Mouse (Mus musculus) skeletal muscle tissue, adult 2 months (tissue): Measurements from ENCODE around the gene Triobp.
A peak's percentile ranks its signal among the peaks of the same experiment; 100 is the strongest.

Experiments
- DNase-seq: peaks from one replicate; pipeline ENCODE4 v3.0.0-alpha.2; 2012; ENCODE audit warnings: low read depth, low spot score

Gene Triobp

DNA sequence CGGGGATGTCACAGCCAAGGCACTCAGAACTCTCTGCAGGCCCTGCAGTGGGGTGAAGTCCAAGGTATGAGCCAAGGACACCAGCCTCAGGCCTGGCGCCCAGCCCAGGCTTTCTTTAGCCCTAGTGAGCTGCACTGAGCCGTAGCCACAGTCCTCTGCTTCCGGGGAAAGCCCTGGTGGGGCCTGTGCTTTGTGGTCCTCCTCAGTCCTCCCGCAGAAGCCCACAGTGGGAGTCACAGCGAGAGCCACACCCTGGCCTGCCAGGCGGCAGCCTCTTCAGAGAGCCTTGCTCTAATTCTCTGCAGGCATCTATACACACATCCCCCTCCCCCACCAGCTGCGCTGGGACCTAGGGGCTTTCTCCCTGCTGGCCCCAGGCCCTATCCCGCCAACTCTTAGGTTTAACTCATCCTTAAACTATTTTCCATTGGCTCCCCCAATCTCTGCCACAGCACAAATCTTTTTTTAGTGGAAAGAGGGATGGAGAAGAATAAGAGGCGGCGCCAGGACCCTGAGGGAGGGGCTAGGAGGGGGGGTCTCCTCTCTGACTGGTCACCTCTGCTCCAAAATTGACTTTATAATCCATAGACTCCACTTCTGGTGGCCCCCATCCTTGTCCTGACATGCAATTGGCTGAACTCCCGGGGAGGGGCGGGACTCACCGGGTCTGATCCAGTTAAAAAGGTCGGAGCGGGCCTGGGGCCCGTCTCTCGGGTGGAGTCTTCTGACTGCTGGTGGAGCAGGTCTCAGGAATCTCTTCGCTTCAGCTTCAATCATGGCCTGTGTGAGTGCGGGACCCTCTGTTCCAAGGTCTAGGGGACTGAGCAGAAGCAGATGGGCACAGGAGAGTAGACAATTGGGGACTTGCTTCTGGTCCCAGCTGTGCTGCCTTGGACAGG lies 21.3 kb upstream of the Triobp start, which contains the start of gene Lgals1:
Gene Lgals1, plus strand, starts transcription at position 705 of the 899 bp plus-strand sequence.
- peak; percentile 96 for DNase-seq

DNA sequence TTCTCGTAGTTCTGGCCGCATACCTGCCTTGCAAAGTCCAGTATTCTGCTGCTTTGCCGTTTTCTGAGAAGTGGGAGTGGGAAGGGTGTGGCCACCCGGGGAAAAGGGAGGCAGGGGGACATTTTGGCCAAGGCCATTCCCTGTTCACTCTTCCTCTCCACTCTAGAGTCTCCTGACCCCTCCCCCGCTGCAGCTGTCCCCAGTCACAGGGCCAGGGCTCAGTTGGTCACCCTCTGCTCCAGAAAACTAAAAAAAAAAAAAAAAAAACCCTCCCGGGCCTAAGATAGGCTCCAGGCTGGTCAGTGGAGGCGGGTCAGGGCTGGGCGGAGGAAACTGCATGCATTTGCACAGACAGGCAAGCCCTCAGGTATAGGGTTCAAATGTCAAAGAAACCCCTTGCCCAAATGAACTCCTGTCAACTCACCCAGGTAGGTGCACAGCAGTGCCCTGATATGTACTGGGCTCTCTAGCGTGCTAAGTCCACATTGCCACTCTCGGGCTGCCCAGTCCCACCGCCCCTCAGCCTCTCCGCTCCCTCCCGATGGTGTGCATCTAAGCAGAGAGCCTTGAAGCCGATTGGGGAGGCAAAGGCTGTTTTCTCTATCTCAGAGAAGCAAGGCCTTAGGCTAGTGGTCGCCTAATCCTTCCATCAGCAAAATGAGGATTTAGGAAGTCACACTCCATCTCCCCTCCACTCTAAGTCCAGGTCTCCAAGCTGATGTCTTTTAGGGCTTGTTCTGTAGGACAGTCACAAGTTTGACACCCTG lies 20.3 kb upstream of the Triobp start:
- peak; percentile 68 for DNase-seq

DNA sequence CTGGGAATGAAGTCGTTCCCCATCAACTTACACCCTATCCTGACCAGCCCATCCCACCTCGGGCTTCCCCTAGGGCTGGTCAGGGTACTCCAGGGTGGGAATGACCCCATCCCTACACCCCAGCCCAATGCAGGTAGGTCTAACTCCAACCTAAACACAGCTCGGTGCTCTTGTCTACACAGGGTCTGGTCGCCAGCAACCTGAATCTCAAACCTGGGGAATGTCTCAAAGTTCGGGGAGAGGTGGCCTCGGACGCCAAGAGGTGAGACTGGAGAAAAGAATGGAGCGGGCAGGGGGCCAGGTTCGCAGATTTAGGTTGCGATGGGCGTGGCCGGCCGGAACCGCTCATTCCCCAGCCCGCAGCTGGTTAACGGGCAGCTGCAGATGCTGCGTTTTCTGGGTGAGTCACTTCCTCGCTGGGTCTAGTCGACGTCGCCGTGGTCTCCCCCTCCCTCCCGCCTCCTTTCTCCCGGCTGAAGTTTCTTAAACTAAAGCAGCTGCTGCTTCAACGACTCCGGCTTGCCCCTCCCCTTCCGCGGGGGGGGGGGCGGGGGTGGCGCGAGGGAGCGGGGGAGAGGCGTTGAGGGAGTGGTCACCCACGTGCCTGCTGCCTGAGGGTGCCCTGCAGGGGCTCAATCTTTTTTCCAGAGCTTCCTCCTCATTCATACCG lies 19.6 kb upstream of the Triobp start:
- DNase-seq: peak; percentile 90

DNA sequence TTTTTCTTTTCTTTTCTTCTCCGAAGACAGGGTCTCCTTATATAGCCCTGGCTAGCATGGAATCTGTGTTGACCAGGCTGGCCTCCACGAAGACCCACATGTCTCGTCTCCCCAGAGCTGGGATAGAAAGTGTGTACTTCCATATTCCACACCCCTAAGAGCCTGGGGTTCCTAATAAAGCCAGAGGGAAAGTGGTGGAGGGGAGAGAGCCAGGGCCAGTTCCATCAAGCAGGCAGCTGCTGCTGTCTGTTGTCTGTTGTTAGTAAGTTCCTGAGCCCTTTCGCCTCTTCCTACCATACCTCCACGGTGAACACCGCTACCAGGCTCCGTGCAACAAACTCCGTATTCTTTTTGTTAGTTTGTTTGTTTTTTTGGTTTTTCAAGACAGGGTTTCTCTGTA lies 19.0 kb upstream of the Triobp start:
- DNase-seq: no peak

DNA sequence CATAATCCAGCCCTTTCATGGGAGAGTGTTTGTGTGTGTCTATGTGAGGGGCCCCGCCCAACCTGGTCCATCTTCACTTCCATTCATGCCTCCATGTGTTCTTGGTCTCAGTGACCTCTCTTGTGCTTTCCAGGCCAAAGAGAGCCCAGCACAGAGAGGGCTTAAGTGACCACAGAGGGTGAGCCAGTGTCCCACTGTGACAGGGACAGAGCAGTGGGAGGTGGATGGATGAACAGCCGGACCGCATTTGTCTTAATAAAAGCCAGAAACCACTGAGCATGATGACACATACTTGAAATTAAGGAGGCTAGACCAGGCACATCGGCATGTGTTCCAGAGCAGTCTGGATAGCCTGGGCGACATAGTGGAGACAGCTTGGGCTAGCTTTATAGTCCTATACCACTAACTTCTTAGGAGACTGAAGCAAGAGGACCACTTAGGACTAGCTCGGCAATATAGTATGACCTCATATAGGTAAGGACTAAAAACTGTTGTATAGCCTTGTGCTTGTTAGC lies 17.3 kb upstream of the Triobp start:
- no peak for DNase-seq

DNA sequence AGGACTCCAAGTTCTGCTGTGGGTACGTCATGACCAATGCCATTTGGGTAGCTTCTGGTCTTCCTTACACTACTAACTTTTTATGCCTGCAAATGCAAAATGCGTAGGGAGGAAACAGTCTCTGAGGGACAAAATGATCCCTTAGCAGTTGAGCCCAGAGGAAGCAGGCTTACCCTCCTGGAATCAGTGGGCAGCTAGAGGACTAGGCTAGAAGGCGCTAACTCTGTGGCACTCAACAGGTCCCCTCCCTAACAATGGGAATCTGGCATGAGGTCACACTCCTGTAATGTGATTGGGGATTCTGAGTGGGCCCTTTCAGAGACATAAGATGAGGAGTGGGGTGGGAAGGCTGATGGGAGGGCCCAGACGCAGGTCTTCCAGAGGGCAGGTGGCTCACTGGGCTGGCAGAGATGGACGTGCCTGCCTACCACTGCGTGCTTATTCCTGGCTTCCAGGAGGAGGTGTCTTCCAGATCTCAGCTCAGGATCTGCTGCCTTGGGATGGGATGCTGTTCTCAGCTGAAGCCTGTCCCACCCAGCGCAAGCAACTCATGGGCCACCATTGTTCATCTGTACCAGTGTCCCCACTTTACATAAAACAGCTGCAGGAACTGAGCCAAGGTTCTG lies 16.6 kb upstream of the Triobp start:
- DNase-seq: no peak

DNA sequence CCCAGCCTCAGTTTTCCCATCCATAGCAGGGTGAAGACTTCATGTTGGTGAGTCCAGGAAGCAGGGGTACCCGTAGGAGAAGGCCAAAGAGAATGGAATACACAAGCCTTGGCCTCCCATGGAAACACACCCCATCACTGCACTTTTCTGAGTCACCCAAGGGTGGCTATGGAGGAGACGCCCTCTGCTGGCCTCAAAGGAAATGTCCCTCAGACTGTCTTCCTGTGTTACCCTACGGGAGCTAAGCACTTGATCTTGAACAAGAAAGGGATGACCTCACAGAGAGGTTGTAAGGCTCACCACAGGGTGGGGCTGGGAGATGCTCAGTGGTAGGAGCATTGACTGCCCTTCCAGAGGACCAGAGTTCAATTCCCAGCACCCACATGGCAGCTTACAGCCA lies 15.9 kb upstream of the Triobp start:
- peak; percentile 71 for DNase-seq

DNA sequence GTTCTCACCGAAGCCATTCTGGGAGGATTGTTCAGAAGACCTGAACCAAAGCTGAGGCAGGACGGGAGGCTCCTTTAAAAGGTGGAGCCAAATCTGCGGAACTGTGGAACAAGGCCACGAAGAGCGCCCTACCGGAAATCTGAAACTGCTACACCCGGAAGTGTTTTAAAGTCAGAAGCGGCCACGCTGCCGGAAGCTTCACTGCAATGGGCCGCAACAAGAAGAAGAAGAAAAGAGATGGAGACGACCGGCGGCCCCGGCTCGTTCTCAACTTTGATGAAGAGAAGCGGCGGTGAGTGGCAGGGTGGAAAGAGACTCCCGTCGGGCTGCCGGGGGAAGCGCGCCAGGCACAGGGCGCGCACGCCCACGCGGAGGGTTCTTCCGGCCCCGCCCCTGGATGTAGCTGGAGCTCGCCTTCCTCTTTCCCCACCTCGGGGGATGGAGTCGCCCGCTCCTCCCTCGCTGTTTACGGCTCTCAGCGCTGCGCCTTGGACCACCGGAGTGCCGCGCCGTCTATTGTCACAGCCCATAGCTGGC lies 12.7 kb upstream of the Triobp start, which contains the start of gene Nol12:
Gene Nol12, plus strand, starts transcription at position 150 of the 537 bp plus-strand sequence.
- peak; percentile 77 for DNase-seq

DNA sequence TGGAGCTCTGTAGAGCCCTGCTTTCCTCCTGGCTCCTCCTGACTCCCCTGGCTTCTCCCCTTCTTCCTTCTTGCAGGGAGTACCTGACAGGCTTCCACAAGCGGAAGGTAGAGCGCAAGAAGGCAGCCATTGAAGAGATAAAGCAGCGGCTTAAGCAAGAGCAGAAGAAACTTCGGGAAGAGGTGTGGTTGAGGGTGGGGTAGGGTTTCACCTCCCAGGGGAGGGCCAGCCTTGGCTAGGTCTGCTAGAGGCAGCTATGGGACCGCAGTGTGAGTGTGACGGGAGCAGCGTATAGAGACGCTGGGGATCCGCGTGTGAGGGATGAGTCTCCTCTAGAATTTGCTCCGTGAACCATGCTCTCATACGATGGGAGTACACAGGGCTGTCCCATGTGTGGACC lies 11.1 kb upstream of the Triobp start:
- DNase-seq: no peak

DNA sequence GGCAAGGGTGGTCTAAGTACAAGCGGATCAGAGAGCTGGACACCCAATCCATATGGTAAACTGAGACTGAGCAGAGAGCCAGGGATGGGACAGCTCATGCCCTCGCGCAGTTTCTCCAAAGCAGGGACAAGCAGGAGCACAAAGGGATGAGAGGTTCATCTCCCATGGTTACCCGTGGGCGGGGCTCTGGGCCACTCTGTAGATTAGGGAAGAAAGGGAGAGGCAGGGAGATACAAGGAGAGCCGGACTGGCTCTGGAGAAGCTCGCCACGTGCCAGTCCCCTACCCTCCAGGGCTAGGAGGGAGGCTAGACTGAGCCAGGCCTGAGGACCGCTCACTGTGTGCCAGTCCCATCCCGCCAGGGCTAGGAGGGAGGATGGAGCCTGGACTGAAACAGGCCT lies 10.2 kb upstream of the Triobp start:
- no peak for DNase-seq

DNA sequence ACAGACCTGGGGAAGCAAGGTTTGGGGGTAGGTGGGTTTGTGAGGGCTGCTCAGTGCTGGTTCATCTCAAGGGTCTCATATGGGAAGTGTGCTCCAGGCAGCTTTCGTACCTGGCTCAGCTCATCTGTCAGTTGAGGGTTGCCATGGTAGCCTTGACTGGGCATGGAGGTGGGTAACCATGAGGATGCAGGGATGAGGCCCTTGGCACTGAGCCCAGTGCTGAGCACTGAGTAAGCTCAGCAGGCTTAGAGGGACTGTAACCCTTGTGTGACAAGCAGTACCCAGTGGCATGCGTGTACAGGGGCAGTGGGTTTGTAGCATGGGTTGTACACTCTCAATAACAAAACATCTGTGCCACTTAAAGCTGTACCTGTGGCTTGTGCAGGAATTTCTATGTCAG lies 9.6 kb upstream of the Triobp start:
- no peak for DNase-seq

DNA sequence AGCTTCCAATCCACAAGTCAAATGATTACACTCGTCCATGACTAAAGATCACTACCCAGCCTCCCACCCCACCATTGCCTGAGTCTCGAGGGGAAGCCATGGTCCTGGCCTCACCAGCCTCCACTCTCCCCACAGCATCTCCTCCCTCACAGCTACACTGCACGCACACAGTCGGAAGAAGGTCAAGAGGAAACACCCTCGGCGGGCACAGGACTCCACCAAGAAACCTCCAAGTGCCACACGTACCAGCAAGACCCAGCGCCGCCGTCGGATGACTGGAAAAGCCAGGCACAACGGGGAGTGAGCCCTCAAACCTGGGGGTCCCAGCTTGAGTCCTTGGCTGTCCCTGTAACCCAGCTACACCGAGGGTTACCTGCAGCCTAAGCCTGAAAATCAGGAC lies 7.2 kb upstream of the Triobp start:
- no peak for DNase-seq

DNA sequence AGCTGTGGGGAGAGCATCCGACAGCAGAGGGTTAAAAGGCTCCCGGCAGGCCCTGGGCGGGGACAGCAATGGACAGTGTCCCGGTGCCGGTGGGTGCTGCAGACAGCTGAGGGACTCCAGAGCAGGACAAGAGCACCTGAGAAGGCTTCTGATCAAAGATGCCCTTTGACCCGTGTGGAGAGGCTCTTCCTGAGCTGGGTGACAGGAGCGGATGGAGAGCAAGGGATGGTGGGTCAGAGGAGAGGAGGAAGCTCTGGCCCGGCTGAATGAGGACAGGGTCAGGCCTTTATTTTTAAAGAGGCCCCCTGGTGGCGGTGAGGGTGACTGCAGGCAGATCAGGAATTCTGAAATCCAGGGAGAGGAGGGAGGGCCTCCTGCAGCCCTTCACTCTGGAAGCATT lies 4.9 kb upstream of the Triobp start:
- peak; percentile 51 for DNase-seq

DNA sequence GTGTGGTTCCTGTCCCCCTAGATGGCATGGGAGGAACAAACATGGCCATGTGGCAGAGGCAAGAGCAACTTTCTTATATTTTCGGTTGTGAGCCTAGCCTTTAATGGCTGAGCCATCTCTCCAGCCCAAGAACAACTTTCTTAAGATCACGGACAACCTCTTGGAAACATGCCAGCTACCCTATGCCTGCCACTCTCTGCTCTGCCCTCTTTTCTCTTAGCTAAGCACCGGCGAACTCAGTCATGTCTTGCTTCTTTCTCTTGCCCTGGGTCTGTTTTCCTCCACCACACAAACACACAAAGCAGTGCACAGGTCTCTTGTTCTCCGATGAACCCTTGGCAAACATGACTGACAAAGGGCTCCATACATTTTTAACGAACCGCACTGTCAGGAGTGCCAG lies 1.3 kb upstream of the Triobp start:
- DNase-seq: no peak

DNA sequence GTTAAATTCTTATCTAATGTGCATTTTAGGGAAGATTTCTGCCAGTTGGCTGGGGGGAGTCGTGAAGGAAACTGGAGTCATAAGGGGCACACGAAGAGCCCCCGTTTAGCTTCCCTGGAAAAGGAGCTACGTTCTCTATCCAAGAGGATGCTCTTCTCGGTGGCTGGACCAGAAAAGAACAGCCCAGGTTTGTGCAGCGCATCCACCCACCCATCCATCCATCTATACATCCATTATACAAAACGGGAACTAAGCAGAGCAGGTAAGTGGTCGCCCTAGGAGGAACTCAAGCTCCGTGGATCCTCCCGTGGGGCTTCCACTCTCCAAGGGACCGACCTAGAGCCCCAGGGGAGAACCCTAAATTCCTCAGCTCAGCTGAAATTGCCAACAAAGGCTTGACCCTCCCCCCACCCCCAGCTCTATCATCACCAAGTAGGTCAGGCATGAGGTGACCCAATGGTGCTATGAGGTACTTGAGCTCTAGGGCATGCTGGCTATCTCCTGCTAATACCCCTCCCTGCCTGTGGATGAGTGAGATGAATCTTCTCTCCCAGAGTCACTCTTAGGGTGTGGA lies 715 bp downstream of the Triobp start:
- DNase-seq: no peak

DNA sequence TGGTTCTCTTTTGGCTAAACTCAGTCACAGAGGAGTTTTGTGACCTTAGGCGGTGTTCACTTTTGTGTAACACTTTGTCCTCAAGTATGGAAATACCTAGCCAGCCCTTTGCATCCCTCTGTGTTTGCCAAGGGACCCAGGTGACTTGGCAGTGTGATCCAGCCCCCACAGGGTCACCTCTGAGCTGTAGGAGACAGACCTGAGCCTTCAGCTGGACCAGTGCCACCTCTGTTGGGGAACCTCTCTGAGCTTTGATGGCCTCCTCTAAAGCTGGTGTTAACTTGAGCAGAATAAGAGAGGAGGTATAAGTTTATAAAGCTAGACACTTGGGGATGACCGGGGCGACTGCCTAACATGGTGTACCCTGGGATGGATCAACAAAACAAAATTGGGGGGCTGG lies 1.4 kb downstream of the Triobp start:
- DNase-seq: no peak

DNA sequence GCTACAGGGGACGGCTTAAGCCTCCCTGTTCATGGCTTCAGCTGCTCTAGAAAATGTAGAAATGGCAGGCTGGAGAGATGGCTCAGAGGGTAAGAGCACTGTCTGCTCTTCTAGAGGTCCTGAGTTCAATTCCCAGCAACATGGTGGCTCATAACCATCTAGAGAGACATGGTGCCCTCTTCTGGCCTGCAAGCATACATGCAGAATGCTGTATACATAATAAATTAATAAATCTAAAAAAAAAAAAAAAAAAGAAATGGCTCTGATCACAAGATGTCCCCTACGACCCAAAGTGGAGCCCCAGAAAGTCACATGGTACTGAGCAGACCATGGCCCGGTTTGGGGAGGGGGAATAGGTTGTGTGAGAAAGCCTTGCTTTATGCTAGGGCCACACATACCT lies 8.1 kb downstream of the Triobp start:
- no peak for DNase-seq

DNA sequence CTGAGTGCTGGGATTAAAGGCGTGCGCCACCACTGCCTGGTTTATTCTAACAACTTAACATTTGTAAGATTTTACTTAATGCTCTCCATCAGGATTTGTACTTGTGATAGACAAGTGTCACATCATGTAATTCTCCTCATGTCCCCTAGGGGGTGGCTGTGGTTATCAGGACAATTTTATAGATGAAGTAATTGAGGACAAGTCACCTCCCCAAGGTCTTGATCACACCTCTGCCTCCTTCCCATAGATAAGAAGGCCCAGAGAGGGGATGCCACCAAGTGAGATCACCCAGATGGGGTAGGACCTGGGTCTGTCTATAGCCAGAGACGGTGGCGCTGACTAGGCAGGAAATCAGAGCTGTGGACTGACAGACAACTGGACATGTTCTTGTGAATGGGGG lies 8.8 kb downstream of the Triobp start:
- DNase-seq: no peak

DNA sequence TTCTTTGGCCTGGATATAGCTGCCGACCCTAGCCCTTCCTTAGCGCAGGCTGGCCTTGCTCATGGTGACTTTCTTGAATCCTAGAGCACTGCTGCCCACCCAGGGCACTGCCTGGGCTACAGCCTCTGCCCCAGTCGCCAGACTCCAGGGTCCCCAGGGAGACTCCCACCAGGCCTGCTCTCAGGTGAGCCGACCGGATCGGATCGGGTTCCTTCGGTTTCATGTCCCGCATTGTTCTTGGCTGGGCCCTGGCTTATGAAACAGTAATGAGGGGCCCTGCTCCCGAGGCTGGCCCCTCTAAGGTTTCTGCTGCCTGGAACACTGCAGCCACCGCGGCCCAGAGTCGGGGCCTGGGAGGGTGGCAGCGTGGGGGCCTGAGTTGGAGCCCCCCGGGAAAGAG lies 9.5 kb downstream of the Triobp start:
- no peak for DNase-seq

DNA sequence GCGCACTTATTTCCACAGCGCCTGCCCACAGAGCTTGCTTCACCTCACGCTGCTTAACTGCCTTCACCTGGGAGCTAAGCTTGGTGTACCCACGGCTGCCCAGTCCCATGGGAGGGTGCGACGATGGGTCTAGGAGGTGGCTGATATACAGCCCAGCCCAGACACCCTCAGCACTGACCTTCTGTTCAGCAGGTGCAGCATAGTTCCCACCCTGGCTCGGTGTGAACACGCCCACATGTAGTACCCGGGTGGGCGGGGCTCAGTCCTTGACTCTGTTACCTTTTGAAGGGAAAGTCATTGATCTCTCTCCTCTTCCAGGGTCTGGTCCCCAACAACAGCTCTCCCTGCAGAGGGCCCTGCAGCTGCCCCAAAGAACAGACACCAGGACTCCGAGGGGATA lies 12.0 kb downstream of the Triobp start:
- no peak for DNase-seq

DNA sequence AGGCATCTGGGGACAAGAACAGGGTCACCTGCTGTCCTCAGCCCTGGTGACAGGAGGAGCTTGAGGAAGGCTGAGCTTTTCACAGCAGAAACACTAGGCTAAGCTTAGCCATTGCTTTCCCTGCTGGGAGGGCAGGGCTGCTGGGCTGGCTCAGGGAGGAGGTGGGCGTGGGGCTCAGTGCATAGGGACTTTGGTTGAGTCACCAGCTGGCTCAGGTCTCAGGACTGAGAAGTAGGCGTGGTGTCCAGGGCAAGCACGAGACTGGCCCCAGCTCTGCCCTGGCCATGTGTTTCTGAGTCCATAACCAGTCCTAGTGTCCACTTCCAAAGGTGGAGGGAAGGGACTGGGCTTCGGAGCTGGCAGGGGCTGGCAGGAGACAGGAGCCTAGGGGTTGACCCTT lies 12.6 kb downstream of the Triobp start:
- peak; percentile 73 for DNase-seq
